Mouse (Mus musculus): Measurements from ENCODE around the gene Gpr161. TPM values are rescaled to one million over a fixed set of nuclear protein-coding genes. Genes with fewer than 3 reads are reported as not detected.
"Not testable (repeated sequence)": the region's sequence is repeated elsewhere in the genome, so short reads cannot be mapped to it uniquely, and the experiment has no call there.

Gene Gpr161
- total RNA-seq, 1 experiment from 2014 or later: not detected

DNA sequence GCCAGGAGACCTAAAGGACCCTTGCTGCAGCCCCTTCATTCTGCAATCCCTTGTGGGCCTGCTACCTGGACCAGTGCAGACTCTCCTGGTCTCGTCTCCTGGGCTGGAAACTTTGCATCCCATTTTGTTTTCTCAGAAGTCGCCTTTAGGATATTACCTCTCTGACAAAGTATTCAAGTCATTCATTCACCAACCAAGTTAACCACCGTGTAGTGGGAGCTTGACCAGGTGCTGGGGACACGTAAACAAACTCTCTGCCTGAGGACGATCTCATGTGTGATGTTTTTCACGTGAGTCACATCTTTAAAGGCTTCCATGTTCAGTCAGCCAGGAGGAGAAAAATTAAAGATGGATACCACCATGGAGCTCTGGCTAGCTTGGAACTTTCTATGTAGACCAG lies 7.6 kb downstream of the Gpr161 start:
- no peak for ATAC-seq (ENCODE audit: extremely low read depth, insufficient number of reproducible peaks, low FRiP score, poor library complexity, severe bottlenecking)

DNA sequence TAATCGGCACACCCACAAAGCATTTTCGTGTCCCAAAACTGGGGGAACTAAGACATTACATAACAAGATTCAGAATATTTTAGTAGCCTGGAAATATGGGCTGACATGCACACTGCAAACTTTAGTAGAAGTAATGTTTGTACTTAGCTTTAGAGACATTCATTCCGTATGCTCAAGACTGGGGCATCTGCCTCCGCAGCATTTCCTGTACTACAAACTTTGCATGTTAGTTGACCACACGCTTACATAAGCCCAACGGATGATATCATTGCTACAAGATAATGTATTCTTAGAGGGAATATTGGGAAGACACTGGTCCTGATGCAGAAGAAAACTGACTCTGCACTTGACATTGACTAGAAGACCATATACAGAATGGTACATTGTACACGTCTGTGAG lies 8.8 kb downstream of the Gpr161 start:
- ATAC-seq (ENCODE audit: extremely low read depth, insufficient number of reproducible peaks, low FRiP score, poor library complexity, severe bottlenecking): no peak

DNA sequence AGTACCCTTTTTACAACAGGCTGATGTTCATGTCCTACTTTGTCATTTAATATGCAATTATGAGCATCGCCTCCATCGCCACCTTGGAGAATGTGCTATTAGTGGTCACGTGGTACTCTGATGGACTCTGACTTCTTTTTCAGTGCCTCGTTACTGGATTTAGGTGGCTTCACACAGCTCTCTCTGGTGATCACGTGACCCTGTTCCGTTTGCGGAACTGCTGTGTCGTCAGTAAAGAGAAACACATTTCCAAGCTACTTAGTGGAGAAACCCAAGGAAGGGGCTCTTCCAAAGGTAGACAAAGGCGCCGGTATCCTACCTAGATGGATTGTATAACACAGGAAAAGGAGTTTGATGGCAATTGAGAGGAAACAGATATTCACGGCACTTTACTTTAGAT lies 12.6 kb downstream of the Gpr161 start:
- ATAC-seq (ENCODE audit: extremely low read depth, insufficient number of reproducible peaks, low FRiP score, poor library complexity, severe bottlenecking): no peak

GRCm38 (mm10) chr1:165316361-165316760 lies 20.8 kb downstream of the Gpr161 start:
- ATAC-seq (ENCODE audit: extremely low read depth, insufficient number of reproducible peaks, low FRiP score, poor library complexity, severe bottlenecking): no peak

GRCm38 (mm10) chr1:165320141-165320934 lies 24.7 kb downstream of the Gpr161 start:
- no peak for ATAC-seq (ENCODE audit: extremely low read depth, insufficient number of reproducible peaks, low FRiP score, poor library complexity, severe bottlenecking)

GRCm38 (mm10) chr1:165321393-165321861 lies 25.8 kb downstream of the Gpr161 start:
- ATAC-seq (ENCODE audit: extremely low read depth, insufficient number of reproducible peaks, low FRiP score, poor library complexity, severe bottlenecking): no peak

DNA sequence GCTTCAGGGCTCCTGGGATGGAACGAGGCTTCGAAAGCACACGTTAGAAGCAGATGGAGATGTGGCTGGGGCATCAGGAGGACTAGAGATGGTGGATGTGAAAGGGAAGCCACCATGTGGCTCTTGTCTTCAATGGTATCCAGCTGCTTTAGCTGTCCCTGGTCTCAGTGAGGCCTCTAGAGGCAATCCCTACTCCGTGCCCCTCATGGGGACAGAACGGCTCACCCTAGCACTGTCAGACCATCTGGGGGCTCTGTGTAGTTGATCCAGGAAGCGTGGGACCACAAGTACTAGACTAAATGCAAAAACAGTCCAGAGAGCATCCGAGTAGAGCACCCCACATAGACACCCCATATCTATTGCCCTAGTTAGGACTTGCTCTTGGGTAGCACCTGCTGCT lies 26.3 kb downstream of the Gpr161 start:
- no peak for ATAC-seq (ENCODE audit: extremely low read depth, insufficient number of reproducible peaks, low FRiP score, poor library complexity, severe bottlenecking)

- no peak for ATAC-seq (ENCODE audit: extremely low read depth, insufficient number of reproducible peaks, low FRiP score, poor library complexity, severe bottlenecking)
Observed at GRCm38 (mm10) chr1:165322934-165323333, 27.3 kb downstream of the Gpr161 start.

GRCm38 (mm10) chr1:165327370-165327769 lies 31.8 kb downstream of the Gpr161 start:
- no peak for ATAC-seq (ENCODE audit: extremely low read depth, insufficient number of reproducible peaks, low FRiP score, poor library complexity, severe bottlenecking)

DNA sequence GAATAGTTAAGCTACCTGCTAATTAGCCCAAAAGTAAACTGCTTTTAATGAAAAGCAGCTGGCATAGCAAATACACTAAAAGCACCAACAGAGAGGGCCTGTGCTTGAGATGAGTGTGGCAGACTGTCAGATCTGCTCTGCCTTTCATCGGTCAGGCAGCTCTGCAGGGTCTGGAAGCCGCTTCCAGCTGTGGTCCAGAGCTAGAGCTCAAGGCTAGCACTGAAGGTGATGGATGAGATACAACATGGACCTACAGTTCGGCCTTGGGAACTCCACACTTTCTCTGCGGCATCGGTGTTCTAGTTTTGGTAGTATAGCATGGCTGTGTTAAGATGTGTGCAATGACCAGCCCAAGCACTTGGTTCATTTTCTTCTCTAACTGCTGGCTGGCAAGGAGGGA lies 32.2 kb downstream of the Gpr161 start:
- no peak for ATAC-seq (ENCODE audit: extremely low read depth, insufficient number of reproducible peaks, low FRiP score, poor library complexity, severe bottlenecking)

DNA sequence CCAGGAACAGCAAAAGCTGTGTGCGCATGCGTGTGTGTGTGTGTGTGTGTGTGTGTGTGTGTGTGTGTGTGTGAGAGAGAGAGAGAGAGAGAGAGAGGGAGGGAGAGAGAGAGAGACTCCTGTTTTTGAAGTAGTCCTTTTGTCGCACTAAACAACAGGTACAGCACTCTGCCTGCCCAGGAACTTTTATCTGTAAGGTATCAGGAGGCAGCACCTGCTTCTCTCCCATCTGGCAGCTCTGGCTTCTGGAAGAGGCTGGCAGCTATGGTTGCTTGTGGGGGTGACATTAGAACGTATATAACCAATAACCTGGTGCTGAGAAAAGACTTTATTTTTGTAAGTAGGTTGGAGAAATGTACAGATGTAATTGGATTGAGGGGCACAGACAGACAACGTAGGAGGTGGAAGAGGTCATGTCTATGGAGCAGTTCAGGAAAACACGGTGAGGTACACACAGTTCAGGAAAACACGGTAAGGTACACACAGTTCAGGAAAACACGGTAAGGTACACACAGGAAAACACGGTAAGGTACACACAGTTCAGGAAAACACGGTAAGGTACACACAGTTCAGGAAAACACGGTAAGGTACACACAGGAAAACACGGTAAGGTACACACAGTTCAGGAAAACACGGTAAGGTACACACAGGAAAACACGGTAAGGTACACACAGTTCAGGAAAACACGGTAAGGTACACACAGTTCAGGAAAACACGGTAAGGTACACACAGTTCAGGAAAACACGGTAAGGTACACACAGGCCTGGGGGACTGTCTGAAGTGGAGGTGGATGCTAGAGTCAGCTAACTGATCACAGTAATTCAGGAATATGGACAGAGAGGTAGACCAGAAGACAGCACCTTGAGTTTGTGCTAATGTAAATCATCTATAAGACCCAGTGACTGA lies 33.0 kb downstream of the Gpr161 start:
- not testable (repeated sequence) for ATAC-seq (ENCODE audit: extremely low read depth, insufficient number of reproducible peaks, low FRiP score, poor library complexity, severe bottlenecking)

- ATAC-seq (ENCODE audit: extremely low read depth, insufficient number of reproducible peaks, low FRiP score, poor library complexity, severe bottlenecking): no peak
Observed at GRCm38 (mm10) chr1:165330859-165331258, 35.3 kb downstream of the Gpr161 start.

DNA sequence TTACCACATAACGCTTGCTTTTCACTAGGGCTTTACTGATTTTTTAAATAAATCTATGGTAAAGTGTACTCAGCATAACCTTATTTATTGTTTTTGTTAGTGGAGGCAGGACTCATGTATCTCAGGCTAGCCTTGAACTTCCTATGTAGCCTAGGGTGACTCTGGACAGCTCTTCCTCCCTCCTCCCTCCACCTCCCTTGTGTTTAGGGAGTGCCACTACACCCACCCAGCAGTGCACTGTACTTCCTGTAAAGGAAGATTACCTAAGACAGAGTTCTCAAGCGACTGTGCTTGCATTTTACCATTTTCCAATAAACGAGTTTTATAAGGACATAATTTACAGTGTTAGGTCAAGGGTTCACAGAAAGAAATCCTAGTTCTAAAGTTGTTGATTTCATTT lies 37.2 kb downstream of the Gpr161 start:
- no peak for ATAC-seq (ENCODE audit: extremely low read depth, insufficient number of reproducible peaks, low FRiP score, poor library complexity, severe bottlenecking)

DNA sequence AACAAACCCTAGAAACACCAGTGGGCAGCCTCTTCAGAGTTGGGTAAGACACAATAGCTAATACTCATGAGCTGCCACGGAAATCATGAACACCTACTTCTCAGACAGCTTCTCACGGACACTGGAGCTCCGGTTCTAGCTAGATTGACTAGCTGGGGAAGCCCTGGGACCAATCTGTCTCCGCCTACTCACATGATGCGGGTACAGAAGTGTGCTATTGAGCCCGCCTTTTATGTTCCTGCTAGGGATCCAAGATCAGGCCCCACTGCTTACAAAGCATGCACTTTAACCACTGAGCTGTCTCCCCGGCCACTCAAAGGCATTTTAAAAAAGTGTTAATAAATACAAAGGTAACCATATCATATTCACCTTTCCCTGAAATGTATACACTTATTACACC lies 46.5 kb downstream of the Gpr161 start:
- no peak for ATAC-seq (ENCODE audit: extremely low read depth, insufficient number of reproducible peaks, low FRiP score, poor library complexity, severe bottlenecking)

GRCm38 (mm10) chr1:165344453-165344852 lies 48.9 kb downstream of the Gpr161 start:
- ATAC-seq (ENCODE audit: extremely low read depth, insufficient number of reproducible peaks, low FRiP score, poor library complexity, severe bottlenecking): no peak

DNA sequence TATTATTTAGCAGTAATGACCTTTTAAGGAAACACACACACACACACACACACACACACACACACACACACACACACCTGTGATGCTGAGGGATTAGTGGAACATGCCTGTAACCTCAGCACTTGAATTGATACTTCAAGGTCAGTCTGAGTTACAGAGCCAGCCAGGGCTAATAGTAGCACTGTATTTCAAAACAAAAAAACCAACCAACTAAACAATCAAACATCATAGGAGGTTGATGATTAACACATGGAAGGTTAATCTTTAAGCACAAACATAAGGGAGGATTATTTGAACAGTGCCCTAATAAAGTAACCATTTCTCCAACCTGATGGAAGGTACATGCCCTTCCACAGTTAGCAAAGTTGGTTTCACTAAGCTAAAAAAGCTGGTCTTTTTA lies 53.0 kb downstream of the Gpr161 start:
- no peak for ATAC-seq (ENCODE audit: extremely low read depth, insufficient number of reproducible peaks, low FRiP score, poor library complexity, severe bottlenecking)

DNA sequence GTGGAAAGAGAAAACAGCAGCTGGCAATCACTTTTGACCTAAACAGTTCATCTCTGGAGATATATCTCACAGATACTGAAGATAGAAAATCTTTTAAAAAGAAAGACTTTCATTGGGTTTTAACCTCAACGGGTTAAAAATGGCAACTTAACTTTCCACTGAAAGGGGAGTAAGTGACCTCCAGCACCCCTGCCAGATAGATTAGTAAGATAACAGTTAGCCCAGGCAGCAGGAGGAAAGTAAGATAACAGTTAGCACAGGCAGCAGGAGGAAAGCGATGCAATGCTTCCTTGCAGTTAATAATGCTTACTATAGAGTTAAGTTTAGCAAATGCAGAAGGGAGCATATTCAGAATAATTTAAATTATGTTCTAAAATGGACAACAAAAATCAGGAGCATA lies 60.8 kb downstream of the Gpr161 start:
- ATAC-seq (ENCODE audit: extremely low read depth, insufficient number of reproducible peaks, low FRiP score, poor library complexity, severe bottlenecking): no peak

- ATAC-seq (ENCODE audit: extremely low read depth, insufficient number of reproducible peaks, low FRiP score, poor library complexity, severe bottlenecking): no peak
Observed at GRCm38 (mm10) chr1:165363271-165363670, 67.7 kb downstream of the Gpr161 start.

- no peak for ATAC-seq (ENCODE audit: extremely low read depth, insufficient number of reproducible peaks, low FRiP score, poor library complexity, severe bottlenecking)
Observed at GRCm38 (mm10) chr1:165365057-165365456, 69.5 kb downstream of the Gpr161 start.

GRCm38 (mm10) chr1:165370990-165371389 lies 75.4 kb downstream of the Gpr161 start:
- no peak for ATAC-seq (ENCODE audit: extremely low read depth, insufficient number of reproducible peaks, low FRiP score, poor library complexity, severe bottlenecking)

Measured in neutrophil, adult 5-6 weeks (primary cell).